Mouse (Mus musculus) kidney, adult 9 months (tissue): ENCODE data around the gene Iqsec1.

Experiments used
- DNase-seq: peaks from one replicate; pipeline ENCODE4 v3.0.0; 2022

The Iqsec1 gene

GRCm38 (mm10) chr6:90608186-90608585, 380.3 kb downstream of the Iqsec1 start:
- no peak for DNase-seq

GRCm38 (mm10) chr6:90607196-90607595, 381.3 kb downstream of the Iqsec1 start:
- peak; percentile 55 for DNase-seq

GRCm38 (mm10) chr6:90606538-90606937, 381.9 kb downstream of the Iqsec1 start:
- DNase-seq, result peak; percentile 75
